Mouse (Mus musculus) hindbrain, embryonic 10.5 days (tissue): ENCODE measurements around the gene Gmnc. TPM values are rescaled to one million over a fixed set of nuclear protein-coding genes. Genes with fewer than 3 reads are reported as not detected.

ENCODE experiments used
- DNase-seq: peaks from one replicate; pipeline ENCODE4 v3.0.0-alpha.2; 2017; ENCODE audit warnings: low spot score
- H3K27ac ChIP-seq: fragments of 300-500 bp; sonication (generic); 2 replicates; pipeline ENCODE4 v1.5.1; 2016; ENCODE audit warnings: mild to moderate bottlenecking, moderate library complexity
- H3K27me3 ChIP-seq: fragments of 300-500 bp; sonication (generic); 2 replicates; pipeline ENCODE4 v1.6.1; 2016; ENCODE audit warnings: mild to moderate bottlenecking; ENCODE audit not compliant: poor library complexity, insufficient read depth, severe bottlenecking
- H3K36me3 ChIP-seq: fragments of 300-500 bp; sonication (generic); 2 replicates; pipeline ENCODE4 v1.6.1; 2016; ENCODE audit warnings: mild to moderate bottlenecking, moderate library complexity
- H3K4me1 ChIP-seq: fragments of 300-500 bp; sonication (generic); replicated peaks from 2 replicates; pipeline ENCODE4 v1.6.1; 2016; ENCODE audit warnings: mild to moderate bottlenecking
- H3K4me3 ChIP-seq: fragments of 300-500 bp; sonication (generic); 2 replicates; pipeline ENCODE4 v1.5.1; 2016; ENCODE audit warnings: mild to moderate bottlenecking, moderate library complexity
- H3K9me3 ChIP-seq: fragments of 300-500 bp; sonication (generic); 2 replicates; pipeline ENCODE4 v1.6.1; 2016; ENCODE audit warnings: mild to moderate bottlenecking, moderate library complexity
- WGBS: fragments of 180-500 bp; shearing (Covaris S2); methylation state at CpG from one replicate; pipeline ENCODE4 v1.1.7; 2016; 5-methylcytosine and 5-hydroxymethylcytosine counted together
- polyA plus RNA-seq: library from polyadenylated mRNA; unstranded; fragments of >200 nt; fragmentation: Nextera tagmentation; extraction: Ambion mirVana; gene quantifications from 2 replicates; pipeline ENCODE4 v1.2.1, GENCODE M21; 2016

Gmnc gene
- 0.90 and 1.3 TPM in 2 replicates for polyA plus RNA-seq

GRCm38 (mm10) chr16:26991477-26992300 is at the start of gene Gmnc:
Gene Gmnc, minus strand, starts transcription at chr16:26991652.
- no peaks in the 10 kb centered on the region for H3K36me3 ChIP-seq
- no peak within 1 kb of the TSS for H3K4me3 ChIP-seq
- H3K27ac ChIP-seq, result no peak within 1 kb of the TSS
- 67% methylated on average over 13 of the region's 13 CpGs for WGBS
- H3K4me1 ChIP-seq, result no peaks in the 10 kb centered on the region
- H3K9me3 ChIP-seq, result no peaks in the 10 kb centered on the region
- no peak for DNase-seq
- H3K27me3 ChIP-seq, result no peaks in the 10 kb centered on the region

- no peak for DNase-seq
- no peak overlapping the region for H3K27ac ChIP-seq
- H3K36me3 ChIP-seq, result no peaks in the 10 kb centered on the region
- H3K4me3 ChIP-seq, result no peak overlapping the region
- no peaks in the 10 kb centered on the region for H3K27me3 ChIP-seq
- H3K9me3 ChIP-seq, result no peaks in the 10 kb centered on the region
- H3K4me1 ChIP-seq, result no peaks in the 10 kb centered on the region
- 88% methylated on average over 2 of the region's 2 CpGs for WGBS
Observed at GRCm38 (mm10) chr16:27027281-27027680, 35.8 kb upstream of the Gmnc start.

- Histone ChIP-seq H3K27me3 (no peaks in the 10 kb centered on the region), H3K4me3 (no peak overlapping the region), H3K9me3 (no peaks in the 10 kb centered on the region), H3K36me3 (no peaks in the 10 kb centered on the region), H3K27ac (no peak overlapping the region), H3K4me1 (no peaks in the 10 kb centered on the region)
- no peak for DNase-seq
- 89% methylated on average over 4 of the region's 4 CpGs for WGBS
Observed at GRCm38 (mm10) chr16:27026226-27026625, 34.8 kb upstream of the Gmnc start.

- Histone ChIP-seq H3K27ac (no peak overlapping the region), H3K4me1 (no peaks in the 10 kb centered on the region), H3K4me3 (no peak overlapping the region), H3K36me3 (no peaks in the 10 kb centered on the region), H3K27me3 (no peaks in the 10 kb centered on the region), H3K9me3 (no peaks in the 10 kb centered on the region)
- WGBS, result 92% methylated on average over 2 of the region's 2 CpGs
- no peak for DNase-seq
Observed at GRCm38 (mm10) chr16:27022746-27023145, 31.3 kb upstream of the Gmnc start.

- H3K4me3 ChIP-seq, result no peak overlapping the region
- no peaks in the 10 kb centered on the region for H3K27me3 ChIP-seq
- no peaks in the 10 kb centered on the region for H3K9me3 ChIP-seq
- DNase-seq, result no peak
- H3K27ac ChIP-seq, result no peak overlapping the region
- no peaks in the 10 kb centered on the region for H3K4me1 ChIP-seq
- WGBS, result 43% methylated on average over 4 of the region's 4 CpGs
- no peaks in the 10 kb centered on the region for H3K36me3 ChIP-seq
Observed at GRCm38 (mm10) chr16:27017309-27017708, 25.9 kb upstream of the Gmnc start.

GRCm38 (mm10) chr16:27002714-27003113 is 11.3 kb upstream of the Gmnc start:
- Histone ChIP-seq H3K36me3 (no peaks in the 10 kb centered on the region), H3K27me3 (no peaks in the 10 kb centered on the region), H3K4me3 (no peak overlapping the region), H3K27ac (no peak overlapping the region), H3K9me3 (no peaks in the 10 kb centered on the region), H3K4me1 (0 out of 2 replicates have a peak, but pooled peaks cover 4% of the 10 kb centered on the region)
- 85% methylated on average over 1 of the region's 1 CpGs for WGBS
- no peak for DNase-seq

- Histone ChIP-seq H3K4me3 (no peak overlapping the region), H3K9me3 (no peaks in the 10 kb centered on the region), H3K36me3 (no peaks in the 10 kb centered on the region), H3K4me1 (0 out of 2 replicates have a peak, but pooled peaks cover 4% of the 10 kb centered on the region), H3K27ac (no peak overlapping the region), H3K27me3 (no peaks in the 10 kb centered on the region; the same call in 1 of the 2 replicates)
- no peak for DNase-seq
- 6% methylated on average over 2 of the region's 2 CpGs for WGBS
Observed at GRCm38 (mm10) chr16:26999563-26999962, 8.1 kb upstream of the Gmnc start.

- 84% methylated on average over 19 of the region's 19 CpGs for WGBS
- Histone ChIP-seq H3K4me1 (no peaks in the 10 kb centered on the region), H3K27me3 (no peaks in the 10 kb centered on the region), H3K27ac (no peak overlapping the region), H3K4me3 (no peak overlapping the region), H3K36me3 (no peaks in the 10 kb centered on the region), H3K9me3 (no peaks in the 10 kb centered on the region)
- DNase-seq, result no peak
Observed at GRCm38 (mm10) chr16:26989415-26990315, 1.8 kb downstream of the Gmnc start.

- Histone ChIP-seq H3K9me3 (no peaks in the 10 kb centered on the region), H3K27ac (no peak overlapping the region), H3K4me1 (no peaks in the 10 kb centered on the region), H3K36me3 (no peaks in the 10 kb centered on the region), H3K27me3 (no peaks in the 10 kb centered on the region), H3K4me3 (no peak overlapping the region)
- DNase-seq, result no peak
- WGBS, result 93% methylated on average over 1 of the region's 1 CpGs
Observed at GRCm38 (mm10) chr16:26988188-26988587, 3.3 kb downstream of the Gmnc start.

GRCm38 (mm10) chr16:26985796-26986195 is 5.7 kb downstream of the Gmnc start:
- H3K9me3 ChIP-seq, result no peaks in the 10 kb centered on the region
- no peak for DNase-seq
- H3K27me3 ChIP-seq, result no peaks in the 10 kb centered on the region
- 84% methylated on average over 1 of the region's 1 CpGs for WGBS
- H3K27ac ChIP-seq, result no peak overlapping the region
- H3K36me3 ChIP-seq, result no peaks in the 10 kb centered on the region
- H3K4me1 ChIP-seq, result no peaks in the 10 kb centered on the region
- no peak overlapping the region for H3K4me3 ChIP-seq

GRCm38 (mm10) chr16:26982112-26982511 is 9.3 kb downstream of the Gmnc start:
- no peak overlapping the region for H3K27ac ChIP-seq
- H3K4me1 ChIP-seq, result no peaks in the 10 kb centered on the region
- H3K36me3 ChIP-seq, result no peaks in the 10 kb centered on the region
- H3K4me3 ChIP-seq, result no peak overlapping the region
- DNase-seq, result no peak
- H3K27me3 ChIP-seq, result no peaks in the 10 kb centered on the region
- 37% methylated on average over 3 of the region's 3 CpGs for WGBS
- no peaks in the 10 kb centered on the region for H3K9me3 ChIP-seq

- WGBS, result 3% methylated on average over 28 of the region's 28 CpGs
- peak; percentile 20 for DNase-seq
Observed at GRCm38 (mm10) chr16:26967967-26968366, 23.5 kb downstream of the Gmnc start.

GRCm38 (mm10) chr16:26966830-26967229 is 24.6 kb downstream of the Gmnc start:
- Histone ChIP-seq H3K9me3 (no peaks in the 10 kb centered on the region), H3K27ac (no peak overlapping the region), H3K36me3 (no peaks in the 10 kb centered on the region), H3K27me3 (peaks cover 22% of the 10 kb centered on the region), H3K4me3 (no peak overlapping the region), H3K4me1 (peaks cover 6% of the 10 kb centered on the region)
- no peak for DNase-seq
- 84% methylated on average over 2 of the region's 2 CpGs for WGBS

More at GRCm38 (mm10) chr16:26967967-26968366, 23.5 kb downstream of the Gmnc start:
- Histone ChIP-seq H3K36me3 (no peaks in the 10 kb centered on the region), H3K4me3 (peak overlapping the region; percentile 52), H3K27me3 (peaks cover 22% of the 10 kb centered on the region), H3K4me1 (peaks cover 6% of the 10 kb centered on the region), H3K27ac (no peak overlapping the region), H3K9me3 (no peaks in the 10 kb centered on the region)
